Mouse (Mus musculus) myocyte (in vitro differentiated cells): ENCODE measurements around the gene Olfr713. TPM values are rescaled to one million over a fixed set of nuclear protein-coding genes. Genes with fewer than 3 reads are reported as not detected.

Experiments
- H3K27me3 ChIP-seq: one replicate; pipeline ENCODE4 v1.6.1; 2011; ENCODE audit not compliant: control insufficient read depth, insufficient read depth, insufficient read length
- H3K36me3 ChIP-seq: one replicate; pipeline ENCODE4 v1.6.1; 2011; ENCODE audit not compliant: control insufficient read depth, insufficient read depth
- H3K4me2 ChIP-seq: one replicate; pipeline ENCODE4 v1.6.1; 2011; ENCODE audit warnings: low read depth, control low read depth
- H3K4me3 ChIP-seq: one replicate; pipeline ENCODE4 v1.5.1; 2011; ENCODE audit warnings: mild to moderate bottlenecking, control low read depth, moderate library complexity
- H3K79me2 ChIP-seq: one replicate; pipeline ENCODE4 v1.6.1; 2011; ENCODE audit not compliant: control insufficient read depth, insufficient read depth
- H3ac ChIP-seq: one replicate; pipeline ENCODE4 v1.6.1; 2011; ENCODE audit not compliant: control insufficient read depth, insufficient read length
- CEBPB ChIP-seq: IDR thresholded peaks from 2 replicates; pipeline ENCODE4 v1.6.1; 2011; ENCODE audit warnings: mild to moderate bottlenecking, moderate library complexity; ENCODE audit not compliant: poor library complexity, insufficient read depth, severe bottlenecking
- E2F4 ChIP-seq: IDR thresholded peaks from one replicate; pipeline ENCODE4 v1.6.1; 2011; ENCODE audit warnings: mild to moderate bottlenecking, control low read depth, moderate library complexity; ENCODE audit not compliant: insufficient read depth
- MAX ChIP-seq: IDR thresholded peaks from one replicate; pipeline ENCODE4 v1.6.1; 2011; ENCODE audit warnings: low read depth, mild to moderate bottlenecking, control low read depth
- MYOD1 ChIP-seq, 3 experiments: IDR thresholded peaks; one replicate each; pipeline ENCODE4 v1.6.1; 2011; ENCODE audit warnings: control low read depth in 2 of 3, low read depth in 2 of 3, mild to moderate bottlenecking in 2 of 3, moderate library complexity in 1 of 3; ENCODE audit not compliant: insufficient read length in 2 of 3, control insufficient read depth in 1 of 3
- MYOG ChIP-seq, 3 experiments: IDR thresholded peaks; one replicate each; pipeline ENCODE4 v1.6.1; 2011; ENCODE audit warnings: control low read depth in 2 of 3, low read depth in 2 of 3, mild to moderate bottlenecking in 2 of 3; ENCODE audit not compliant: insufficient read length in 2 of 3, control insufficient read depth in 1 of 3, insufficient read depth in 1 of 3
- POLR2A ChIP-seq: IDR thresholded peaks from one replicate; pipeline ENCODE4 v1.6.1; 2011; ENCODE audit warnings: low read depth, mild to moderate bottlenecking, control low read depth, moderate library complexity; ENCODE audit not compliant: insufficient read length
- POLR2AphosphoS2 ChIP-seq: IDR thresholded peaks from one replicate; pipeline ENCODE4 v1.6.1; 2011; ENCODE audit warnings: low read depth, control low read depth; ENCODE audit not compliant: insufficient read length
- REST ChIP-seq: IDR thresholded peaks from one replicate; pipeline ENCODE4 v1.6.1; 2011; ENCODE audit warnings: mild to moderate bottlenecking, control low read depth, moderate library complexity; ENCODE audit not compliant: insufficient read depth, insufficient read length
- SRF ChIP-seq: IDR thresholded peaks from one replicate; pipeline ENCODE4 v1.6.1; 2011; ENCODE audit warnings: low read depth; ENCODE audit not compliant: control insufficient read depth, insufficient read length
- TCF12 ChIP-seq: IDR thresholded peaks from one replicate; pipeline ENCODE4 v1.6.1; 2011; ENCODE audit warnings: mild to moderate bottlenecking, control low read depth; ENCODE audit not compliant: poor library complexity, insufficient read depth, severe bottlenecking
- TCF3 ChIP-seq: IDR thresholded peaks from one replicate; pipeline ENCODE4 v1.6.1; 2011; ENCODE audit warnings: low read depth, control low read depth; ENCODE audit not compliant: insufficient read length
- USF1 ChIP-seq: IDR thresholded peaks from one replicate; pipeline ENCODE4 v1.6.1; 2011; ENCODE audit warnings: low read depth, mild to moderate bottlenecking, control low read depth, moderate library complexity
- polyA plus RNA-seq: library from polyadenylated mRNA; unstranded; fragments of >200 nt; fragmentation: generic; extraction: Trizol; gene quantifications from one replicate; pipeline ENCODE4 v1.2.1, GENCODE M21; 2012; ENCODE audit warnings: missing spikeins

Olfr713 gene
- polyA plus RNA-seq, result not detected

DNA sequence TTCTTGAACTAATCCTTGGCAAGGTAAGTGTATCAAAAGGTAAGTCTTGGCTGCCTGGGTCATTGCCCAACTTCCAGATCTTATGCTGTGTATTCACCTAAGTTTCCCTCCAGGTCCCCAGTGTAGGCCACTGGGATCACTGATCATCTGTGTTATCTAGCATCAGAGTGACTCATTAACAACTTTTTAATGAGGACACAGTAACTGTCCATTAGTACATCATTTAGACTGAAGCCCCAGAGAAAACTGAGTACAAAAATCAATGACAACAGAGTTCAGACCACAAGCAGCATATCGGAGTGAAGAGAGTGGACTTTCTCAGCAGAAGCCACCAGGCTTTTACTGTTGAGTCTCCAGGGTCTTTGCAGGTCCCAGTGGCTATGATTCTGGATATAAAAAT, at the start of gene Olfr713:
Gene Olfr713 (plus strand): TSS at position 301 of the 400 bp plus-strand sequence.
- no peak within 1 kb of the TSS for H3K4me3 ChIP-seq
- no peaks in the 10 kb centered on the region for H3K27me3 ChIP-seq
- H3K79me2 ChIP-seq, result no peaks in the 10 kb centered on the region
- H3ac ChIP-seq, result no peak within 1 kb of the TSS
- H3K36me3 ChIP-seq, result no peaks in the 10 kb centered on the region
- H3K4me2 ChIP-seq, result no peak within 1 kb of the TSS
- TF ChIP-seq E2F4 (no peak), MYOG (IDR thresholded peaks at IDR 0.05; ENCODE audit: control insufficient read depth in 1 of 3, insufficient read depth in 1 of 3, insufficient read length in 2 of 3, low read depth in 2 of 3) (no peak)

GRCm38 (mm10) chr7:106985236-106985635, 45.7 kb upstream of the Olfr713 start:
- no peaks in the 10 kb centered on the region for H3K36me3 ChIP-seq
- no peak overlapping the region for H3K4me2 ChIP-seq
- no peak for TF ChIP-seq E2F4
- no peak for TF ChIP-seq MAX
- TF ChIP-seq REST, result no peak
- no peak for TF ChIP-seq SRF
- no peak for TF ChIP-seq MYOD1 (IDR thresholded peaks at IDR 0.05; ENCODE audit: control insufficient read depth in 1 of 3, insufficient read length in 2 of 3, low read depth in 2 of 3)
- no peak overlapping the region for H3ac ChIP-seq
- H3K27me3 ChIP-seq, result no peaks in the 10 kb centered on the region
- H3K4me3 ChIP-seq, result no peak overlapping the region
- H3K79me2 ChIP-seq, result no peaks in the 10 kb centered on the region

GRCm38 (mm10) chr7:107000798-107001197, 30.2 kb upstream of the Olfr713 start:
- no peaks in the 10 kb centered on the region for H3K27me3 ChIP-seq
- H3K4me3 ChIP-seq, result no peak overlapping the region
- no peaks in the 10 kb centered on the region for H3K79me2 ChIP-seq
- TF ChIP-seq MYOD1 (IDR thresholded peaks at IDR 0.05; ENCODE audit: control insufficient read depth in 1 of 3, insufficient read length in 2 of 3, low read depth in 2 of 3) (no peak), SRF (no peak)
- H3K4me2 ChIP-seq, result no peak overlapping the region
- no peaks in the 10 kb centered on the region for H3K36me3 ChIP-seq
- H3ac ChIP-seq, result no peak overlapping the region

- TF ChIP-seq SRF (no peak), TCF3 (no peak), POLR2AphosphoS2 (no peak), TCF12 (no peak), MYOG (IDR thresholded peaks at IDR 0.05; ENCODE audit: control insufficient read depth in 1 of 3, insufficient read depth in 1 of 3, insufficient read length in 2 of 3, low read depth in 2 of 3) (no peak), REST (no peak), MYOD1 (IDR thresholded peaks at IDR 0.05; ENCODE audit: control insufficient read depth in 1 of 3, insufficient read length in 2 of 3, low read depth in 2 of 3) (no peak), CEBPB (no peak), E2F4 (no peak), USF1 (no peak), POLR2A (no peak), MAX (no peak)
- Histone ChIP-seq H3ac (no peak overlapping the region), H3K27me3 (no peaks in the 10 kb centered on the region), H3K4me2 (no peak overlapping the region), H3K4me3 (no peak overlapping the region), H3K79me2 (no peaks in the 10 kb centered on the region), H3K36me3 (no peaks in the 10 kb centered on the region)
These were observed 26.8 kb upstream of the Olfr713 start for GRCm38 (mm10) chr7:107004169-107004568.

DNA sequence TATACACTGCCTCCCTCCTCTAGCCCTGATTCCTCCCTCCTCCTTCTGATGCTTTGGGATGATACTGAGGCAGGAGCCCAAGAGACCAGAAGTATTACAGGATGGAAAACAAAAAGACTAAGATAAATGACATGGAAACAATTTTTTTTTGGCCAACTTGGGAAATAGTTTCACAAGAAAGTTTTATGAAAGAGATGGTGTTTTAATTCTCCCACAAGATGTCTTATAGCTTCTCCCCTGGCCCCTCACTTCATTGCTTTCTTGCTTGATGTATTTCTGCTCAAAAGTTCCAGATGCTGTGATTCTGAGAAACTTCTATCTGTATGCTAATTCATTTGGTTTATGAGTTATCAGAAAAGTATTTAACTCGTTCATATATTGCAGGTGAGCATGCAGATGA, 25.0 kb upstream of the Olfr713 start, which contains the start of gene Olfr2:
Gene Olfr2 (minus strand): TSS at position 101 of the 400 bp plus-strand sequence.
- Histone ChIP-seq H3K4me3 (no peak within 1 kb of the TSS), H3K27me3 (no peaks in the 10 kb centered on the region), H3ac (no peak within 1 kb of the TSS), H3K79me2 (no peaks in the 10 kb centered on the region), H3K36me3 (no peaks in the 10 kb centered on the region), H3K4me2 (no peak within 1 kb of the TSS)
- TF ChIP-seq CEBPB (no peak), SRF (no peak), POLR2AphosphoS2 (no peak), MYOG (IDR thresholded peaks at IDR 0.05; ENCODE audit: control insufficient read depth in 1 of 3, insufficient read depth in 1 of 3, insufficient read length in 2 of 3, low read depth in 2 of 3) (no peak), POLR2A (no peak), TCF3 (no peak)
